ENCODE assay signal across 10 mouse cellular contexts in the genomic region with DNA sequence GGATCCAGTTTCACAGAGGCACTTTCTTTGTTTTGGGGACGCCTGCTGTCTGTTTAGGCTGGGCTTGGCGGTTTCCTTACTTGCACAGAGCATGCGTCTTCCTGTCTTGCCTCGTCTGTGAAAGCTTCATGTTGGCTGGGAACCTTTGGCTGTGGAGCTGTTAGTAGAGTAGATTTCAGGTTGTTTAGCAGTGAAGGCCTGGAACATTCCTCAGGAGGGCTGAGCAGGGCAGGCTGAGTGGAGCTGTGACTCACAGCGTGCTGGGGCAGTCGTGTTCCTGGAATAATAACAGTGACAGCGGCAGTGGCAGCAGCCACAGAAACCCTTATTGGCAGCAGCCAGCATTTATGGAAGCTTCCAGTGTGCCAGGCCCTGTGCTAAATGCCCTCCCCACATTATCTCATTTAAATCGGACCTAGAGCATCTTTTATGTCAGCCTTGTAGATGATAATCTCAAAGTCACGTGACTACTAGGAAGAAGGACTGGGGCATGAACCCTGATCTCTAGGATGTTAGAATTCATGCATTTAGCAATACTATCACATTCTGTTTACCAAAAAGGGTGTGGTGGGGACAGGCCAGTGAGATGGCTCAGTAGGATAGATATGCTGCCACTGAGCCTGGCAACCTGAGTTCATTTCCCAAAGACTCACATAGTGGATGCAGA. TPM values are rescaled to one million over a fixed set of nuclear protein-coding genes. Genes with fewer than 3 reads are reported as not detected.
DNase-seq lines count a peak whose midpoint lies in the region; ATAC-seq and TF ChIP-seq lines count a peak whose summit lies in the region.
"Had no signal": no experiment of that assay in that cellular context is flagged by ENCODE, and none has a peak within 500 bp of the region (broad histone marks: within the 10 kb centered on the region; RNA-seq: fewer than 3 reads in every experiment).

No protein-coding gene starts in this region.

- WGBS in limb, embryonic 15.5 days: 64% methylated on average over 9 of the region's 9 CpGs
- 72% methylated on average over 9 of the region's 9 CpGs for WGBS in liver, postnatal 0 days (ENCODE audit: insufficient replicate concordance)

- no peak overlapping the region for H3K9ac ChIP-seq in limb, embryonic 15.5 days
- H3K9ac ChIP-seq in liver, postnatal 0 days (replicated peaks): no peak overlapping the region
- H3K9ac ChIP-seq: limb, embryonic 12.5 days had no signal

- H3K27me3 ChIP-seq in Patski: no peaks in the 10 kb centered on the region
- no peaks in the 10 kb centered on the region for H3K27me3 ChIP-seq in limb, embryonic 15.5 days
- H3K27me3 ChIP-seq in liver, postnatal 0 days (ENCODE audit: insufficient read depth, low read length): no peaks in the 10 kb centered on the region
- H3K27me3 ChIP-seq: limb, embryonic 12.5 days had no signal

- CTCF ChIA-PET in Patski (lab: Charles Lee): interaction anchor here (1.1 to 1.3 kb wide), 2 partner anchors 25 to 72 kb away, joined by 3 to 4 read pairs; no protein-coding TSS in a partner anchor

- in situ Hi-C loops in Patski (cut with MboI; ENCODE audit: low pct_unique_long_range_greater_than_20kb): no loop called here

- no peak overlapping the region for H3K4me3 ChIP-seq in embryonic fibroblast, embryonic 13.5 days (ENCODE audit: insufficient read depth, low read length)
- H3K4me3 ChIP-seq in limb, embryonic 15.5 days: no peak overlapping the region
- H3K4me3 ChIP-seq in liver, postnatal 0 days (ENCODE audit: low read depth, low read length): no peak overlapping the region
- H3K4me3 ChIP-seq: limb, embryonic 12.5 days had no signal

- POLR2A ChIA-PET in Patski (lab: Charles Lee): no interaction called here

- H3K4me1 ChIP-seq in embryonic fibroblast, embryonic 13.5 days (ENCODE audit: control insufficient read depth, insufficient read depth, low read length): peaks cover 1% of the 10 kb centered on the region; the same call in 1 of the 2 replicates
- H3K4me1 ChIP-seq in limb, embryonic 15.5 days: 0 out of 2 replicates have a peak, but pooled peaks cover 5% of the 10 kb centered on the region
- no peaks in the 10 kb centered on the region for H3K4me1 ChIP-seq in liver, postnatal 0 days (ENCODE audit: insufficient read depth)
- H3K4me1 ChIP-seq: limb, embryonic 12.5 days had no signal

- no peak for TF ChIP-seq CTCF in Patski (IDR thresholded peaks at IDR 0.05)
- TF ChIP-seq CTCF in embryonic fibroblast, embryonic 13.5 days (IDR thresholded peaks at IDR 0.05; ENCODE audit: borderline replicate concordance, insufficient read depth, low read length): no peak
- TF ChIP-seq CTCF in liver, postnatal 0 days (IDR thresholded peaks at IDR 0.05; ENCODE audit: low read depth): no peak

- H3K27ac ChIP-seq in embryonic fibroblast, embryonic 13.5 days (ENCODE audit: insufficient read depth, low read length): 0 out of 2 replicates have a peak overlapping the region, but pooled peaks have one; percentile 5
- H3K27ac ChIP-seq in limb, embryonic 15.5 days: 0 out of 2 replicates have a peak overlapping the region, but pooled peaks have one; percentile 3
- no peak overlapping the region for H3K27ac ChIP-seq in liver, postnatal 0 days (ENCODE audit: low read depth)
- H3K27ac ChIP-seq: limb, embryonic 12.5 days had no signal

- H3K36me3 ChIP-seq in limb, embryonic 15.5 days: no peaks in the 10 kb centered on the region
- H3K36me3 ChIP-seq in liver, postnatal 0 days (replicated peaks; ENCODE audit: insufficient read depth, low read length): no peaks in the 10 kb centered on the region
- H3K36me3 ChIP-seq: limb, embryonic 12.5 days had no signal

- no peak overlapping the region for H3K4me2 ChIP-seq in limb, embryonic 15.5 days
- no peak overlapping the region for H3K4me2 ChIP-seq in liver, postnatal 0 days (ENCODE audit: low read depth, low read length)
- H3K4me2 ChIP-seq: limb, embryonic 12.5 days had no signal

- TF ChIP-seq POLR2A in embryonic fibroblast, embryonic 13.5 days (IDR thresholded peaks at IDR 0.05; ENCODE audit: low read depth, low read length): no peak

- ATAC-seq in Patski: peak; percentile 65
- no peak for ATAC-seq in limb, embryonic 15.5 days (ENCODE audit: insufficient number of reproducible peaks, low FRiP score, low TSS enrichment, low read depth)
- no peak for ATAC-seq in liver, postnatal 0 days
- ATAC-seq: forebrain, embryonic 16.5 days had no signal

- DNase-seq in heart, adult 11 months: peak; percentile 95
- DNase-seq in heart, adult 8-10 months (ENCODE audit: low spot score): no peak
- DNase-seq in Patski (ENCODE audit: low read depth, low spot score): no peak
- DNase-seq in Muller cell, postnatal 12 days (ENCODE audit: inconsistent ontology term): no peak
- DNase-seq in liver, postnatal 0 days: no peak
- no peak for DNase-seq in frontal cortex, postnatal 14 days (ENCODE audit: low spot score in 2 of 2)

- no peak for TF ChIP-seq EP300 in liver, postnatal 0 days (IDR thresholded peaks at IDR 0.05; ENCODE audit: low read depth)

- no peaks in the 10 kb centered on the region for H3K9me3 ChIP-seq in limb, embryonic 15.5 days
- H3K9me3 ChIP-seq in liver, postnatal 0 days (ENCODE audit: low read length): no peaks in the 10 kb centered on the region
- H3K9me3 ChIP-seq: limb, embryonic 12.5 days had no signal

RNA-seq across cellular contexts. Expression of a gene that starts 41.5 kb away (rescaled TPM):
- total RNA-seq in heart, adult 8-10 months (2022): 10 to 100 TPM; 55.0 to 63.7 (median 55.7) TPM
- polyA plus RNA-seq in Patski (2021): 11.2 TPM
- polyA plus RNA-seq in embryonic fibroblast, embryonic 13.5 days (2011; ENCODE audit: insufficient read length, low read depth, missing spikeins): 6.2 and 6.3 TPM in 2 replicates
- polyA plus RNA-seq in limb, embryonic 15.5 days (2015; fragmentation: Nextera tagmentation; extraction: Ambion mirVana): 2.9 and 3.7 TPM in 2 replicates
- polyA plus RNA-seq in liver, postnatal 0 days (2015; fragmentation: Nextera tagmentation; extraction: Ambion mirVana): 0.72 and 0.89 TPM in 2 replicates
